Comparison of ENCODE assay signal across 10 mouse cellular contexts in the genomic region with DNA sequence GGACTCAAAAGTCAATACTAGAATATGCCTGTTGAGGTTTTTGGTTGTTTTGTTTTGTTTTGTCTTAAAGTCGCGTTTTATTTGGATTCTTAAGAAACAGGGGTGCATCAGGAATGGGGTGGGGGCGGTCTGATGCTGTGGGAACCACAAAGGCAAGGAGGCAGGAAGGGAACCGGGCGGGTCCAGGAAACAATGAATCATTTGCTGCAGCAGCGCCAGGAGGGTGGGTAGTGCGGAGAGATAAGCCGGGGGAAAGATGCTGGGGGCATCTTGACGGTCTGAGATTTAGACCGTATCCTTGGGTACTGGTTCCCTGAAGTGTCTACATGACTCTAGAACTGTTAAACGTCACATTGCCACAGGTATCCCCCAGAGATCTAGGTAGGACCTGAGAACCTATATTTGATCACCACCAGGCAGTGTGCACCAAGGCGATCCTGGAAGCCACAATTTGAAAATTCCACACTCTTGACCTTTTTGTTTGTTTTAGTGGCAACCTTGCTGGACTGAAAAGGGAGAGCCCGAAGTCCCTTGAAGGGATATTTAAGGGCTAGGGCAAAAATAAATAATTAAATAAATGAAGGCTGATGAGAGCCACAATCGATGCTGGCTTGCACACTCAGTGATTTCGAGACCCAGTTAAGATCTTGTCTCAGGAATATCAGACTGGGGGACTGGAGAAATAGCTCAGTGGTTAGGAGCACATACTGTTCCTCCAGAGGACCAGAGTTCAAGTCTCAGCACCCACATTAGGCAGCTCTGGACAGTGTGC. TPM values are rescaled to one million over a fixed set of nuclear protein-coding genes. Genes with fewer than 3 reads are reported as not detected.
DNase-seq lines count a peak whose midpoint lies in the region; ATAC-seq and TF ChIP-seq lines count a peak whose summit lies in the region.
"Had no signal": no experiment of that assay in that cellular context is flagged by ENCODE, and none has a peak within 500 bp of the region (broad histone marks: within the 10 kb centered on the region; RNA-seq: fewer than 3 reads in every experiment).

No protein-coding gene starts in this region.

- no peak; the same call in 1 of the 2 replicates for ATAC-seq in kidney, embryonic 16.5 days (ENCODE audit: low FRiP score, low TSS enrichment)
- ATAC-seq: midbrain, embryonic 16.5 days had no signal

- no peaks in the 10 kb centered on the region for H3K36me3 ChIP-seq in heart, embryonic 10.5 days
- no peaks in the 10 kb centered on the region for H3K36me3 ChIP-seq in kidney, embryonic 16.5 days (ENCODE audit: insufficient read depth, low read length)
- peaks cover 43% of the 10 kb centered on the region for H3K36me3 ChIP-seq in small intestine, adult 2 months (ENCODE audit: control insufficient read depth, insufficient read depth, low read length)

- no peaks in the 10 kb centered on the region for H3K9me3 ChIP-seq in heart, embryonic 10.5 days
- no peaks in the 10 kb centered on the region for H3K9me3 ChIP-seq in kidney, embryonic 16.5 days (ENCODE audit: low read length)
- H3K9me3 ChIP-seq: forebrain, embryonic 10.5 days had no signal

- TF ChIP-seq POLR2A in small intestine, adult 2 months (IDR thresholded peaks at IDR 0.05; ENCODE audit: low read depth, low read length) = no peak

- no peak overlapping the region for H3K9ac ChIP-seq in kidney, embryonic 16.5 days (replicated peaks; ENCODE audit: low read length)

- WGBS in heart, embryonic 10.5 days = 50% methylated on average over 15 of the region's 15 CpGs
- 51% methylated on average over 15 of the region's 15 CpGs for WGBS in kidney, embryonic 16.5 days
- 16% methylated on average over 15 of the region's 15 CpGs for WGBS in small intestine, adult 2 months

- peaks cover 19% of the 10 kb centered on the region for H3K4me1 ChIP-seq in heart, embryonic 10.5 days
- peaks cover 42% of the 10 kb centered on the region for H3K4me1 ChIP-seq in kidney, embryonic 16.5 days (ENCODE audit: insufficient read depth, low read length)
- H3K4me1 ChIP-seq in small intestine, adult 2 months (ENCODE audit: control insufficient read depth, insufficient read depth, insufficient read length, low read length) = peaks cover 28% of the 10 kb centered on the region

- H3K27me3 ChIP-seq in heart, embryonic 10.5 days (ENCODE audit: insufficient read depth, poor library complexity, severe bottlenecking) = no peaks in the 10 kb centered on the region
- no peaks in the 10 kb centered on the region for H3K27me3 ChIP-seq in kidney, embryonic 16.5 days (ENCODE audit: insufficient read depth, low read length)
- H3K27me3 ChIP-seq in small intestine, adult 2 months (ENCODE audit: control insufficient read depth, insufficient read depth, low read length) = no peaks in the 10 kb centered on the region

- no peak for DNase-seq in layer of hippocampus, adult 2 months (ENCODE audit: low spot score in 2 of 2)
- no peak for DNase-seq in layer of hippocampus, postnatal 10 days (ENCODE audit: low spot score in 2 of 2)
- no peak for DNase-seq in heart, embryonic 10.5 days (ENCODE audit: low spot score)
- DNase-seq in embryo, embryonic 10 days (ENCODE audit: low spot score) = no peak
- DNase-seq in spleen, adult 12 weeks (ENCODE audit: low spot score) = no peak
- DNase-seq in right cerebral cortex, adult 18-20 months = no peak

- no peak for TF ChIP-seq CTCF in layer of hippocampus, adult 2 months (conservative IDR thresholded peaks at IDR 0.05)
- TF ChIP-seq CTCF in small intestine, adult 2 months (IDR thresholded peaks at IDR 0.05; ENCODE audit: extremely low read depth, insufficient read length, insufficient replicate concordance, low read depth, low read length) = no peak

- H3K4me2 ChIP-seq in kidney, embryonic 16.5 days (replicated peaks; ENCODE audit: low read depth, low read length) = no peak overlapping the region

- peak overlapping the region; percentile 48; the same call in 1 of the 2 replicates for H3K27ac ChIP-seq in layer of hippocampus, adult 2 months
- 0 out of 2 replicates have a peak overlapping the region, but pooled peaks have one; percentile 38 for H3K27ac ChIP-seq in heart, embryonic 10.5 days
- peak overlapping the region; percentile 39 for H3K27ac ChIP-seq in kidney, embryonic 16.5 days (ENCODE audit: low read length)
- peak overlapping the region; percentile 100 for H3K27ac ChIP-seq in small intestine, adult 2 months (ENCODE audit: insufficient read depth, low read depth, low read length)
- H3K27ac ChIP-seq: forebrain, embryonic 10.5 days had no signal

- no peak overlapping the region for H3K4me3 ChIP-seq in layer of hippocampus, adult 2 months
- no peak overlapping the region for H3K4me3 ChIP-seq in heart, embryonic 10.5 days
- no peak overlapping the region for H3K4me3 ChIP-seq in kidney, embryonic 16.5 days (ENCODE audit: low read length)
- peak overlapping the region; percentile 12 for H3K4me3 ChIP-seq in small intestine, adult 2 months (ENCODE audit: low read depth, low read length)
- H3K4me3 ChIP-seq: forebrain, embryonic 10.5 days had no signal

RNA-seq across cellular contexts. Expression of a gene that starts 8.6 kb away (rescaled TPM):
- total RNA-seq in layer of hippocampus, adult 2 months (2021) = 10 to 100 TPM; 11.0 to 12.1 TPM
- total RNA-seq in layer of hippocampus, postnatal 10 days (2021) = 10 to 100 TPM; 15.3 to 15.5 TPM
- polyA plus RNA-seq in heart, embryonic 10.5 days (2016; fragmentation: Nextera tagmentation; extraction: Ambion mirVana) = 25.9 and 29.4 TPM in 2 replicates
- 54.7 and 62.1 TPM in 2 replicates for polyA plus RNA-seq in kidney, embryonic 16.5 days (2015; fragmentation: Nextera tagmentation; extraction: Ambion mirVana)
- 26.1 and 47.7 TPM in 2 replicates for polyA plus RNA-seq in small intestine, adult 2 months (2012; rRNA removed)

Comparison
In these comparisons a context has a peak if more than half of its experiments do, and no peak if none do; other contexts are left out.
1. H3K27ac ChIP-seq: peak in every context shown above with its lines; median percentile 100 in small intestine, adult 2 months; 48 in layer of hippocampus, adult 2 months; 39 in kidney, embryonic 16.5 days; 38 in heart, embryonic 10.5 days.